Mouse (Mus musculus) hindbrain, embryonic 15.5 days (tissue): ENCODE measurements around the gene Ncdn. TPM values are rescaled to one million over a fixed set of nuclear protein-coding genes. Genes with fewer than 3 reads are reported as not detected.

Source experiments
- ATAC-seq: fragments of 200-750 bp; cut with Nextera tagmentation; 2 replicates; pipeline ENCODE4 v1.8.0; 2017; ENCODE audit warnings: low read depth, moderate number of reproducible peaks, moderate TSS enrichment; ENCODE audit not compliant: low FRiP score
- H3K27ac ChIP-seq: fragments of 300-500 bp; sonication (generic); replicated peaks from 2 replicates; pipeline ENCODE4 v1.5.1; 2015; ENCODE audit warnings: mild to moderate bottlenecking, inconsistent platforms
- H3K27me3 ChIP-seq: fragments of 300-500 bp; sonication (generic); 2 replicates; pipeline ENCODE4 v1.6.1; 2015; ENCODE audit warnings: control low read depth, inconsistent platforms
- H3K36me3 ChIP-seq: fragments of 300-500 bp; sonication (generic); 2 replicates; pipeline ENCODE4 v1.6.1; 2015; ENCODE audit warnings: control low read depth, inconsistent platforms
- H3K4me1 ChIP-seq: fragments of 300-500 bp; sonication (generic); replicated peaks from 2 replicates; pipeline ENCODE4 v1.6.1; 2015; ENCODE audit warnings: control low read depth, inconsistent platforms
- H3K4me2 ChIP-seq: fragments of 300-500 bp; sonication (generic); 2 replicates; pipeline ENCODE4 v1.6.1; 2015; ENCODE audit warnings: moderate library complexity, mild to moderate bottlenecking, inconsistent platforms
- H3K4me3 ChIP-seq: fragments of 300-500 bp; sonication (generic); 2 replicates; pipeline ENCODE4 v1.5.1; 2015; ENCODE audit warnings: mild to moderate bottlenecking, inconsistent platforms
- H3K9ac ChIP-seq: fragments of 300-500 bp; sonication (generic); 2 replicates; pipeline ENCODE4 v1.6.1; 2015; ENCODE audit warnings: inconsistent platforms
- H3K9me3 ChIP-seq: fragments of 300-500 bp; sonication (generic); 2 replicates; pipeline ENCODE4 v1.6.1; 2016; ENCODE audit warnings: control low read depth, inconsistent platforms
- WGBS: fragments of 180-500 bp; shearing (Covaris S2); methylation state at CpG from one replicate; pipeline ENCODE4 v1.1.7; 2015; 5-methylcytosine and 5-hydroxymethylcytosine counted together
- polyA plus RNA-seq: library from polyadenylated mRNA; unstranded; fragments of >200 nt; fragmentation: Nextera tagmentation; extraction: Ambion mirVana; gene quantifications from 2 replicates; pipeline ENCODE4 v1.2.1, GENCODE M21; 2015

The Ncdn gene
- polyA plus RNA-seq = 130 and 146 TPM in 2 replicates

DNA sequence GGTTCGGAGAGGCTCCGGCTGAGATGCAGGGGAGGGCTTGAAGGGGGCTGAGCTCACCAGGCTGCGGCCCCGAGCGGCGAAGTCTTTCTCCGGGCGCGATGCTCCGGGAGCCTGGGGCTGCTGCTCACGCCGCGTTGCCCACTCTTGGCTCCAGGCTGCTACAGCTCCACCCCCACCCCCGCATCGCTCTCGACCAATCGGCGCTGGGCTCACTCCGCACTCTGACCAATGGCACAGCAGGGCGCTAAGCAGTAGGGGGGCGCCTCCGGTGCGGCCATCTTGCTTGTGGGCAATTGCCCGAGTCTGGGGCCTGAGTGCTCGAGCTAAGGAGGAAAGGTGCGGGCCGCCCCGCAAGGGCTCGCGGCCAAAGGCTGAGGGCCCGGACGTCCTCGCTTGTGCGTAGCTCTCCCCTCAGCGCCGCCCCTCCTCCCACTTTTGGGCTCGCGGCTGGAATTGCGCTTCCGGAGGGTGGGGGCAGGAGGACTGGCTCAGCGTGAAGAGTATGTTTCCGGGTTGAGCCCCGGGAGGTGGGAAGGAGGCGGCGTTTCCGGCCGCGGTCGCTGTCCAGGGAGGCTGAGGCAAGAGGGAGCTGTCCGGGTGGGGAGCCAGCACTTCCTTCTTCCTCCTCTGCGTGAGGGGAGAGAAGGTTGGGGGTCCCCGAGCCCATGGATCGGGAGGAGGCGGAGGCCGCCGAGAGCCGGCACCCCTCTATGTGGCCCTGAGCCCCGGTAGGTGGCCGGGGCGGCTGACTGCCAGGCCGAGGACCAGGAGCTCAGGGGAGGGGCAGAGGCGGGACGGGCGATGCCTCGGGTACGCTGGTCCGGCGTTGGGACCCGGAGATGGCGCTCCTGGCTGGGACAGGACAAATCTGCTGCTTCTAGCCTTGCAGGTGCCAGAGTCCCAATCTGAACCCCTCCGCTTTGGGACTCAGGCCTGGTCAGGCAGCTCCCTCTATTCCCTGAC lies at the start of gene Ncdn, which contains the start of gene AU040320:
Ncdn (minus strand) TSS at position 171 of the 963 bp plus-strand sequence.
AU040320 (plus strand) TSS at position 277 of the 963 bp plus-strand sequence.
- H3K27ac ChIP-seq = peak within 1 kb of the TSS; percentile 99
- H3K36me3 ChIP-seq = peaks cover 14% of the 10 kb centered on the region
- H3K4me2 ChIP-seq = peak within 1 kb of the TSS; percentile 95
- H3K4me3 ChIP-seq = peak within 1 kb of the TSS; percentile 75
- H3K9me3 ChIP-seq = no peaks in the 10 kb centered on the region
- H3K4me1 ChIP-seq = peaks cover 55% of the 10 kb centered on the region
- under 1% methylated on average over 63 of the region's 71 CpGs for WGBS
- ATAC-seq = peak; percentile 97
- H3K27me3 ChIP-seq = no peaks in the 10 kb centered on the region
- peak within 1 kb of the TSS; percentile 81 for H3K9ac ChIP-seq

DNA sequence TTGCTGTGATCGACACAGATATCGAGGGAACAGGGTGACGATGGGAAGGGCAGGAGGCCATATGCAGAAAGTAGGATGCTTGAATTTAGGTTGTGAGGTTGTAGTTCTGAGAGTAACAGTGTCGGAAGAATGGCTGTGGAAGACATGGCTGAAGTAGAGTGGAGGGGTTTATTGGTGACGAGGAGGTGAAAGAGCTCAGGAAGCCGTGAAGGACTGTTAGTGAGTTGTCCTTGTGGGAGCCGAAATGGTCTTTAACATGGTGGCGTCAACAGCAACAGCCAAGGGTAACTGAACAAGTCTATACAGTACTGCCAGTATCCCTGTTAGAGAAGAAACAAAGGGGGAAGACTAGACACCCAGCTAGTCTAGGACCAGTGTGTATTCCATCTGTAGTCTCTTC lies 48.9 kb upstream of the Ncdn start:
- no peaks in the 10 kb centered on the region for H3K36me3 ChIP-seq
- H3K27ac ChIP-seq = no peak overlapping the region
- no peaks in the 10 kb centered on the region for H3K27me3 ChIP-seq
- WGBS = 97% methylated on average over 8 of the region's 8 CpGs
- H3K9ac ChIP-seq = no peak overlapping the region
- no peak overlapping the region for H3K4me3 ChIP-seq
- H3K4me2 ChIP-seq = no peak overlapping the region
- no peaks in the 10 kb centered on the region for H3K9me3 ChIP-seq
- peaks cover 5% of the 10 kb centered on the region for H3K4me1 ChIP-seq
- ATAC-seq = no peak

- Histone ChIP-seq H3K9ac (no peak overlapping the region), H3K36me3 (peaks cover 26% of the 10 kb centered on the region), H3K4me2 (no peak overlapping the region), H3K4me1 (no peaks in the 10 kb centered on the region), H3K27ac (no peak overlapping the region), H3K27me3 (no peaks in the 10 kb centered on the region), H3K4me3 (no peak overlapping the region), H3K9me3 (no peaks in the 10 kb centered on the region; the same call in 1 of the 2 replicates)
- WGBS = 95% methylated on average over 7 of the region's 7 CpGs
- ATAC-seq = no peak
Observed at GRCm38 (mm10) chr4:126792341-126793102, 39.3 kb upstream of the Ncdn start.

- no peak overlapping the region for H3K9ac ChIP-seq
- no peak overlapping the region for H3K4me3 ChIP-seq
- no peaks in the 10 kb centered on the region for H3K27me3 ChIP-seq
- H3K4me1 ChIP-seq = peaks cover 32% of the 10 kb centered on the region
- no peaks in the 10 kb centered on the region for H3K9me3 ChIP-seq
- 75% methylated on average over 8 of the region's 8 CpGs for WGBS
- no peak overlapping the region for H3K27ac ChIP-seq
- H3K4me2 ChIP-seq = no peak overlapping the region
- no peaks in the 10 kb centered on the region for H3K36me3 ChIP-seq
- ATAC-seq = no peak
Observed at GRCm38 (mm10) chr4:126782996-126783395, 29.8 kb upstream of the Ncdn start.

DNA sequence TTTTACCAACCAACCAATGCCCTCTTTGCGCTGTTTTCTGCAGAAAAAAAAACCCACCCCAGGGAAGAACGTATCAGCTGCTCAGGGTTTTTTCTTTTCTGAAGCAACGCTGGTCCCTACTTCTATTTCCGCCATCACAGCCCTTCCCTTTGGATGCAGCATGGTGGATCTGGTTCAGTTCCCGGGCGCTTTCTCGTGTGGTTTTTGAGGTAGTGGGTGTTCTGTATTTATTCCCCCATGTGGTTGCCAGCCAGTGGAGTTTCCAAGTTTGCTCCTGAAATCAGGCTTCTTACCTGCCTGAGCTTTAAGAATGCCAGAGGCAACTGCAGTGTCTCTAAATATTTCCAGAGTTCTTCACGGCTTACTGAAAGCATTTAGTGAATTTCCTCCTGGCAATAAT lies 29.3 kb upstream of the Ncdn start:
- Histone ChIP-seq H3K4me1 (peaks cover 34% of the 10 kb centered on the region), H3K4me2 (no peak overlapping the region), H3K27ac (no peak overlapping the region), H3K9ac (no peak overlapping the region), H3K36me3 (no peaks in the 10 kb centered on the region), H3K9me3 (no peaks in the 10 kb centered on the region), H3K4me3 (no peak overlapping the region), H3K27me3 (no peaks in the 10 kb centered on the region)
- 88% methylated on average over 8 of the region's 8 CpGs for WGBS
- ATAC-seq = no peak

GRCm38 (mm10) chr4:126781871-126782270 lies 28.6 kb upstream of the Ncdn start:
- no peak for ATAC-seq
- Histone ChIP-seq H3K27ac (no peak overlapping the region), H3K36me3 (no peaks in the 10 kb centered on the region), H3K4me1 (peaks cover 41% of the 10 kb centered on the region), H3K9ac (no peak overlapping the region), H3K27me3 (no peaks in the 10 kb centered on the region), H3K4me2 (no peak overlapping the region), H3K9me3 (no peaks in the 10 kb centered on the region), H3K4me3 (no peak overlapping the region)
- WGBS = 68% methylated on average over 3 of the region's 3 CpGs

- Histone ChIP-seq H3K36me3 (no peaks in the 10 kb centered on the region), H3K4me2 (peak overlapping the region; percentile 45), H3K4me3 (0 out of 2 replicates have a peak overlapping the region, but pooled peaks have one; percentile 2), H3K4me1 (peaks cover 41% of the 10 kb centered on the region), H3K27ac (peak overlapping the region; percentile 66), H3K9ac (peak overlapping the region; percentile 26; the same call in 1 of the 2 replicates), H3K27me3 (no peaks in the 10 kb centered on the region), H3K9me3 (no peaks in the 10 kb centered on the region)
- whole genome bisulfite sequencing = 25% methylated on average over 12 of the region's 12 CpGs
- ATAC-seq = no peak
Observed at GRCm38 (mm10) chr4:126779826-126780775, 26.9 kb upstream of the Ncdn start.

- no peaks in the 10 kb centered on the region for H3K27me3 ChIP-seq
- no peaks in the 10 kb centered on the region for H3K36me3 ChIP-seq
- H3K9ac ChIP-seq = peak overlapping the region; percentile 1; the same call in 1 of the 2 replicates
- no peak overlapping the region for H3K4me3 ChIP-seq
- H3K4me1 ChIP-seq = peaks cover 41% of the 10 kb centered on the region
- 16% methylated on average over 8 of the region's 8 CpGs for WGBS
- H3K9me3 ChIP-seq = no peaks in the 10 kb centered on the region
- H3K27ac ChIP-seq = peak overlapping the region; percentile 66
- peak overlapping the region; percentile 45 for H3K4me2 ChIP-seq
- peak; percentile 69; the same call in 1 of the 2 replicates for ATAC-seq
Observed at GRCm38 (mm10) chr4:126779148-126779581, 25.9 kb upstream of the Ncdn start.

GRCm38 (mm10) chr4:126775182-126775581 lies 21.9 kb upstream of the Ncdn start:
- H3K27ac ChIP-seq = no peak overlapping the region
- no peak for ATAC-seq
- H3K9ac ChIP-seq = no peak overlapping the region
- no peaks in the 10 kb centered on the region for H3K9me3 ChIP-seq
- H3K27me3 ChIP-seq = no peaks in the 10 kb centered on the region
- 0 out of 2 replicates have a peak, but pooled peaks cover 4% of the 10 kb centered on the region for H3K36me3 ChIP-seq
- no peak overlapping the region for H3K4me3 ChIP-seq
- H3K4me2 ChIP-seq = no peak overlapping the region
- peaks cover 26% of the 10 kb centered on the region for H3K4me1 ChIP-seq
- 69% methylated on average over 1 of the region's 1 CpGs for WGBS

- Histone ChIP-seq H3K9me3 (no peaks in the 10 kb centered on the region), H3K4me3 (no peak overlapping the region), H3K4me1 (peaks cover 13% of the 10 kb centered on the region), H3K4me2 (no peak overlapping the region), H3K27me3 (no peaks in the 10 kb centered on the region), H3K36me3 (0 out of 2 replicates have a peak, but pooled peaks cover 4% of the 10 kb centered on the region), H3K9ac (no peak overlapping the region), H3K27ac (no peak overlapping the region)
- WGBS = 91% methylated on average over 6 of the region's 6 CpGs
- no peak for ATAC-seq
Observed at GRCm38 (mm10) chr4:126773871-126774270, 20.6 kb upstream of the Ncdn start.

DNA sequence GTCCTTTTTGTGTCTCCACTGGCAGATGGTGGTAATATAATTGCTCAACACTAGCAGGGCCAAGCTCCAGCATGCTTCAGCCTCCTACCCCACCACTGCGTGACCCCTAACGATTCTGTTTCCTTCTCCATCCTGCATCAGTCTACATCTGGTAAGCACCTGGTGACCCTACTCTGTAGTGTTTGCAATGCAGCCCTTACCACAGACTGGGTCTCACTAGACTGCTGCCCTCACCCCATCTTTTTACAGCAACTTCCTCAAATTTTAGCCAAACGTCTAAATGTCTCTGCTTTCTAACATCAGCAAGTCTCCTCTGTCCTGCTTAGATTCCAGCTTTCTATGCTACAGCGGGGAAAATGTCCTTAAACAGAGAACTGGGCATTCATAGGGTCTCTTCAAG lies 17.6 kb upstream of the Ncdn start:
- ATAC-seq = no peak
- H3K27me3 ChIP-seq = no peaks in the 10 kb centered on the region
- H3K27ac ChIP-seq = no peak overlapping the region
- no peak overlapping the region for H3K4me2 ChIP-seq
- no peak overlapping the region for H3K4me3 ChIP-seq
- H3K4me1 ChIP-seq = no peaks in the 10 kb centered on the region
- peaks cover 9% of the 10 kb centered on the region; the same call in 1 of the 2 replicates for H3K36me3 ChIP-seq
- no peaks in the 10 kb centered on the region for H3K9me3 ChIP-seq
- no peak overlapping the region for H3K9ac ChIP-seq
- WGBS = 96% methylated on average over 4 of the region's 4 CpGs
